Mouse (Mus musculus): Measurements from ENCODE around the gene Pcyox1. TPM values are rescaled to one million over a fixed set of nuclear protein-coding genes. Genes with fewer than 3 reads are reported as not detected.

Pcyox1 gene
- total and polyA plus RNA-seq, 3 experiments = 16.0 to 28.1 TPM; not detected in 1

DNA sequence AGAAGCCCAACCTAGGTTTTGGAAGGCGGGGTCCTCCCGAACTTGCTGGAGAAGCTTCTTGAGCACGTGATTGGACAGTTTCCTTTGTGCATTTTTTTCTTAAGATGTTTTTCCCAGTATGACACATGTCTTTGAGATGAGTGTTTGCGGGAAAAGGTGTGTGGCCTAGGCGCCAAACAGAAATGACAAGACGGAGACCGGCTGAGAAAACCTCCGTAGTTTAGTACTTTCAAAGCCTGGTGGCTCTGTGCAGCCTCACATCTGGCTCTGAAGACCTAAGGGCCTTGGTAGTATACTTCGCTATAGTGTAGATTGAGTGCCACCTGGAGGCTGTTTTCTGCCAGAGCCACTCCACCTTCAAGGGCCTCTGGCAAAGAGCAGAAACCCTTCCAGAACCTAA is 4.0 kb upstream of the Pcyox1 start (continued):
- TF ChIP-seq GABPA (IDR thresholded peaks at IDR 0.05; ENCODE audit: low read depth, low read length) = no peak
- 0 out of 2 replicates have a peak, but pooled peaks have one; percentile 8 for TF ChIP-seq JUND (IDR thresholded peaks at IDR 0.05; ENCODE audit: low read depth, low read length)
- TF ChIP-seq MAZ (IDR thresholded peaks at IDR 0.05; ENCODE audit: low read depth, low read length) = no peak
- peak; percentile 83 for TF ChIP-seq ZC3H11A (IDR thresholded peaks at IDR 0.05; ENCODE audit: low read depth, low read length)
- TF ChIP-seq ETS1 (IDR thresholded peaks at IDR 0.05; ENCODE audit: low read depth, low read length) = no peak
- peak; percentile 81 for TF ChIP-seq USF1 (IDR thresholded peaks at IDR 0.05; ENCODE audit: low read depth, low read length)
- no peak for TF ChIP-seq KAT2A (conservative IDR thresholded peaks at IDR 0.05; ENCODE audit: low read depth, low read length)
- TF ChIP-seq POLR2A (IDR thresholded peaks at IDR 0.05; ENCODE audit: control insufficient read depth in 1 of 2, insufficient read depth in 1 of 2, low read depth in 1 of 2, low read length in 2 of 2, poor library complexity in 1 of 2) = 0 out of 4 replicates have a peak, but pooled peaks of 1 of the 2 experiments have one; percentile 21
- no peak for TF ChIP-seq NRF1 (IDR thresholded peaks at IDR 0.05; ENCODE audit: insufficient read depth, low read depth, low read length, poor library complexity, severe bottlenecking)
- TF ChIP-seq USF2 (IDR thresholded peaks at IDR 0.05; ENCODE audit: borderline replicate concordance in 1 of 2, insufficient read depth in 1 of 2, low read depth in 1 of 2, low read length in 2 of 2) = no peak; a peak in 1 of 4 replicates
- no peak for TF ChIP-seq ELF1 (IDR thresholded peaks at IDR 0.05; ENCODE audit: low read depth, low read length)
- no peak for TF ChIP-seq MEF2A (IDR thresholded peaks at IDR 0.05; ENCODE audit: extremely low read depth, insufficient replicate concordance, low read depth, low read length, poor library complexity, severe bottlenecking)
- TF ChIP-seq RCOR1 (IDR thresholded peaks at IDR 0.05; ENCODE audit: low read depth, low read length) = no peak
- TF ChIP-seq TCF12 (IDR thresholded peaks at IDR 0.05; ENCODE audit: low read depth, low read length) = no peak
- no peak for TF ChIP-seq EP300 (IDR thresholded peaks at IDR 0.05; ENCODE audit: low read depth in 1 of 2, low read length in 2 of 2)
- TF ChIP-seq MAFK (IDR thresholded peaks at IDR 0.05; ENCODE audit: borderline replicate concordance, low read depth, low read length) = no peak
- no peak for TF ChIP-seq NELFE (IDR thresholded peaks at IDR 0.05; ENCODE audit: low read depth, low read length)
- 0 out of 2 replicates have a peak, but pooled peaks have one; percentile 36 for TF ChIP-seq UBTF (IDR thresholded peaks at IDR 0.05; ENCODE audit: borderline replicate concordance, insufficient read depth, low read depth, low read length)
- TF ChIP-seq BHLHE40 (IDR thresholded peaks at IDR 0.05; ENCODE audit: borderline replicate concordance, low read depth, low read length) = peak; percentile 70
- TF ChIP-seq RAD21 (IDR thresholded peaks at IDR 0.05; ENCODE audit: low read depth, low read length) = peak; percentile 96
- no peak for TF ChIP-seq CHD2 (IDR thresholded peaks at IDR 0.05; ENCODE audit: low read length)
- TF ChIP-seq GATA1 (IDR thresholded peaks at IDR 0.05; ENCODE audit: low read depth, low read length) = no peak

DNA sequence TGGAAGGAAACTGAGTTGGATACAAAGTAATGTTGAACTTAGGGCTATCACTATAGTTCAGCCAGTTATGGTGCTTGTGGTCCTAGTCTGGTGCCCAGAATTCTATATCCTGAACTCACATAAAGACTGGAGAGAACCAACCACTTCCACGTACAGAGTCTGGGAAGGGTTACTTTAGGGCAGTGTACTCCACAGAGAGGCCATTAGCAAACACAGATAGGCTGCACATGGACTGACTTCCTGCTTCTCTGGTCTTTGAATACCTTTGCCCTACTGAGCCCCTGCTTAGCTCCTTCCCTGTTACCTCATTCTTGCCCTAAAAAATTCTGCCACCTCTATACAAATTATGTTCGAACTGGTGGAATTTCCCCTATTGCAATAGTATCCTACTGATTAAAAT is 3.0 kb upstream of the Pcyox1 start:
- peak; percentile 33 for DNase-seq (ENCODE audit: low read depth, low spot score)
- H3K4me1 ChIP-seq (ENCODE audit: control insufficient read depth in 1 of 2, insufficient read depth in 2 of 2, low read length in 2 of 2) = peaks cover 0 to 13% of the 10 kb centered on the region in 2 experiments; a peak in 2 of 4 replicates
- no peak overlapping the region for H3K27ac ChIP-seq (ENCODE audit: control insufficient read depth, low read depth, low read length)
- H3K9ac ChIP-seq (ENCODE audit: control insufficient read depth, low read depth, low read length, poor library complexity, severe bottlenecking) = no peak overlapping the region
- no peak overlapping the region for H3K4me3 ChIP-seq (ENCODE audit: control insufficient read depth in 1 of 2, insufficient read depth in 1 of 2, low read depth in 2 of 2, low read length in 2 of 2)
- H3K36me3 ChIP-seq (ENCODE audit: control insufficient read depth in 1 of 2, insufficient read depth in 2 of 2, low read length in 2 of 2) = peaks cover 0 to 10% of the 10 kb centered on the region in 2 experiments; a peak in 2 of 4 replicates
- TF ChIP-seq E2F4 (IDR thresholded peaks at IDR 0.05; ENCODE audit: borderline replicate concordance, low read depth, low read length) = no peak
- peak; percentile 53; the same call in 1 of the 2 replicates for TF ChIP-seq MYC (IDR thresholded peaks at IDR 0.05; ENCODE audit: low read depth, low read length)
- no peaks in the 10 kb centered on the region for H3K27me3 ChIP-seq (ENCODE audit: control insufficient read depth in 1 of 2, insufficient read depth in 2 of 2, low read length in 2 of 2)
- H3K9me3 ChIP-seq (replicated peaks; ENCODE audit: insufficient read depth, low read length) = no peaks in the 10 kb centered on the region
- H3K79me2 ChIP-seq (ENCODE audit: control insufficient read depth, insufficient read depth, low read length, poor library complexity) = peaks cover 17% of the 10 kb centered on the region
